Mouse (Mus musculus) limb, embryonic 12.5 days (tissue): Measurements from ENCODE around the gene Fdxr. TPM values are rescaled to one million over a fixed set of nuclear protein-coding genes. Genes with fewer than 3 reads are reported as not detected.
A peak's percentile ranks its signal among the peaks of the same experiment; 100 is the strongest.

ENCODE experiments used
- ATAC-seq: fragments of 200-750 bp; cut with Nextera tagmentation; 2 replicates; pipeline ENCODE4 v1.8.0; 2017; ENCODE audit warnings: low read depth, moderate TSS enrichment; ENCODE audit not compliant: insufficient number of reproducible peaks, insufficient read depth, low FRiP score, low TSS enrichment
- H3K27ac ChIP-seq: fragments of 300-500 bp; sonication (generic); 2 replicates; pipeline ENCODE4 v1.5.1; 2016; ENCODE audit warnings: mild to moderate bottlenecking, moderate library complexity
- H3K27me3 ChIP-seq: fragments of 300-500 bp; sonication (generic); 2 replicates; pipeline ENCODE4 v1.6.1; 2016; ENCODE audit warnings: mild to moderate bottlenecking, moderate library complexity
- H3K36me3 ChIP-seq: fragments of 300-500 bp; sonication (generic); 2 replicates; pipeline ENCODE4 v1.6.1; 2016; ENCODE audit warnings: mild to moderate bottlenecking, moderate library complexity
- H3K4me1 ChIP-seq: fragments of 300-500 bp; sonication (generic); replicated peaks from 2 replicates; pipeline ENCODE4 v1.6.1; 2016
- H3K4me2 ChIP-seq: fragments of 300-500 bp; sonication (generic); 2 replicates; pipeline ENCODE4 v1.6.1; 2016; ENCODE audit warnings: mild to moderate bottlenecking, moderate library complexity
- H3K4me3 ChIP-seq: fragments of 300-500 bp; sonication (generic); replicated peaks from 2 replicates; pipeline ENCODE4 v1.5.1; 2016; ENCODE audit warnings: mild to moderate bottlenecking
- H3K9ac ChIP-seq: fragments of 300-500 bp; sonication (generic); replicated peaks from 2 replicates; pipeline ENCODE4 v1.6.1; 2016; ENCODE audit warnings: mild to moderate bottlenecking, moderate library complexity
- H3K9me3 ChIP-seq: fragments of 300-500 bp; sonication (generic); 2 replicates; pipeline ENCODE4 v1.6.1; 2016; ENCODE audit warnings: mild to moderate bottlenecking, moderate library complexity
- WGBS: fragments of 180-500 bp; shearing (Covaris S2); methylation state at CpG from one replicate; pipeline ENCODE4 v1.1.7; 2016; 5-methylcytosine and 5-hydroxymethylcytosine counted together
- polyA plus RNA-seq: library from polyadenylated mRNA; unstranded; fragments of >200 nt; fragmentation: Nextera tagmentation; extraction: Ambion mirVana; gene quantifications from 2 replicates; pipeline ENCODE4 v1.2.1, GENCODE M21; 2016

The Fdxr gene
- polyA plus RNA-seq, 1 experiment from 2014 or later: 16.1 TPM

DNA sequence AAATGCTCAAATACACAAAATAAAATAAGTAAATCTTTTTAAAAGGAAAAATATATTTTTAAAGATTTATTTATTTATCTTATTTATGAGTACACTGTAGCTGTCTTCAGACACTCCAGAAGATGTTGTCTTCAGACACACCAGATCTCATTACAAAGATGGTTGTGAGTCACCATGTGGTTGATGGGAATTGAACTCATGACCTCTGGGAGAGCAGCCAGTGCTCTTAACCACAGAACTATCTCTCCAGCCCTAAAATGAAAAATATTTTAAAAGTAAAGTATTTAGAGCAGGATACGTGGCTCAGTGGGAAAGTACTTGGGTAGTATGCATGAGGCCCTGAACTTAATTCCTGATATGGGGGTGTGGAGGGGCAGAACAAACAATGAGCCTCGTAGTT is 24.5 kb upstream of the Fdxr start:
- Histone ChIP-seq H3K9ac (no peak overlapping the region), H3K4me3 (no peak overlapping the region), H3K4me2 (no peak overlapping the region), H3K36me3 (no peaks in the 10 kb centered on the region), H3K27ac (no peak overlapping the region), H3K4me1 (peaks cover 11% of the 10 kb centered on the region), H3K9me3 (0 out of 2 replicates have a peak, but pooled peaks cover 6% of the 10 kb centered on the region), H3K27me3 (peaks cover 60% of the 10 kb centered on the region)
- 88% methylated on average over 2 of the region's 2 CpGs for WGBS
- ATAC-seq: no peak

DNA sequence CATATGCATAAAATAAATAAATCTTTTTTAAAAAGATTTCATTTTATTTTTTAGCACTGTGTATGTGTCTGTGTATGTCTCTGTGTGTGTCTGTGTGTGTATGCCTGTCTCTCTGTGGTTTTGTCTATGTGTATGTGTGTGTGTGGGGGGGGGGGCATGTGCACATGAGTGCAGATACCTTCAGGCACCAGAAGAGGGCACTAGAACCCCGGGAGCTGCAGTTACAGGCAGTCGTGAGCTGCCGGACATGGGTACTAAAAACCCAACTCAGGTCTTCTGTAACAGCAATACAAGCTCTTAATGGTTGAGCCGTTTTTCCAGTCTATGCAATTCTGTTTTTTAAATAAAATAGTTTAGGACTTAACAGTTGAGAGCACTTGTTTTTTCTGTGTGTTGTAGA is 23.9 kb upstream of the Fdxr start:
- peaks cover 61% of the 10 kb centered on the region for H3K27me3 ChIP-seq
- WGBS: 80% methylated on average over 4 of the region's 4 CpGs
- ATAC-seq: no peak
- H3K27ac ChIP-seq: no peak overlapping the region
- no peak overlapping the region for H3K4me2 ChIP-seq
- no peaks in the 10 kb centered on the region for H3K36me3 ChIP-seq
- H3K9me3 ChIP-seq: 0 out of 2 replicates have a peak, but pooled peaks cover 6% of the 10 kb centered on the region
- H3K4me3 ChIP-seq: no peak overlapping the region
- no peak overlapping the region for H3K9ac ChIP-seq
- peaks cover 11% of the 10 kb centered on the region for H3K4me1 ChIP-seq

DNA sequence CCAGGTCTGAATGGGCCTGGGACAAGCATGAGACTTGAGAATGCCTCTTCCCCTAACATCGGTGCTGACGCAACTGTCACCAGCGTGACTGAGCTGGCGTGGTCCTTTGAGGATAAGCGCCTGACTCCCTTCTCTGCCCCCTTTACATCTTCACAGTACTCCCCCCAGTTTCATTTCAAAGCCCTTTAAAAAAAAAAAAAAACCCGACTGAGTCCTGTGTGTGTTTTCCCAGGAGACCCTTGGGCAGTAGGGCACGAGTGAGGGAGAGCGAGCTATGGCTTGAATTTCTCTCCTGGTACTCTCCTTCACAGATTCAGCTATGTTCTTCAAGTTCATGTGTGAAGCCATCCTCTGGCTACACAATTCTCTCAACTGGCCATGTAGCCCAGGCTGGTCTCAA is 21.3 kb upstream of the Fdxr start:
- H3K9ac ChIP-seq: no peak overlapping the region

DNA sequence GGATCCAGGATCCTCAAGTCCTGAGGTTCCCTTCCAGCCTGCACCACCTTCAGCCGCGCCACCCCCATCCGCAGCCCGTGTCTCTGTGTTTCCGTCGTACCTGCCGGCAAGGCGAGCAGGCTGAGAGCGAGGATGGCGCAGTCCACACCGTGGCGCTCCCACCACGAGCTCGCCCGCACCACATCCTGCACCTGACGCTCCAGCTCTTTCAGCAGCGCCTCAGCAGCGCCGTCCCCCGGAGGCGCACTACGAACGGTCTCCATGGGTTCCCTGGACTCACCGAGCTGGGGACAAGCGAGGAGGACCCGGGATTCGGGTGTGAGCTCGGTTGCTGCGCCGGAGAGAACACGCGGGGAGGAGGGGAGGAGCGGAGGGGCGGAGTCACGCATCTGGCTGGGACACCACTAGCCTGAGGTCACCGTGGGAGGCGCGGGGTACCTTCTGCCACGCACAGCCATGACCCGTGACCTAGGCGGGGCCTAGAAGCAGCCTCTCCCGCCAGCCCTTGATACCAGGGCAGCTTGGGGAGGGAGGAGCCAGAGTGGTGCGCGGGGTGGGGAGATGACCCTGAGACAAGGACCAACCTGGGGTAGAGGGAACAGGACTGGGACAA is 20.5 kb upstream of the Fdxr start, which contains the start of gene Fads6:
Fads6 (minus strand) TSS at position 450 of the 613 bp plus-strand sequence.
- peak within 1 kb of the TSS; percentile 45 for H3K9ac ChIP-seq
- H3K27ac ChIP-seq: no peak within 1 kb of the TSS
- 0 out of 2 replicates have a peak, but pooled peaks cover 6% of the 10 kb centered on the region for H3K9me3 ChIP-seq
- no peaks in the 10 kb centered on the region for H3K36me3 ChIP-seq
- peak within 1 kb of the TSS; percentile 82 for H3K4me2 ChIP-seq
- under 1% methylated on average over 44 of the region's 44 CpGs for WGBS
- H3K4me3 ChIP-seq: peak within 1 kb of the TSS; percentile 48
- ATAC-seq: peak; percentile 56; the same call in 1 of the 2 replicates
- H3K27me3 ChIP-seq: peaks cover 51% of the 10 kb centered on the region
- H3K4me1 ChIP-seq: peaks cover 11% of the 10 kb centered on the region

More for the DNA sequence above, 21.3 kb upstream of the Fdxr start:
- Histone ChIP-seq H3K36me3 (no peaks in the 10 kb centered on the region), H3K9me3 (0 out of 2 replicates have a peak, but pooled peaks cover 6% of the 10 kb centered on the region), H3K4me2 (no peak overlapping the region), H3K4me3 (no peak overlapping the region), H3K27me3 (peaks cover 50% of the 10 kb centered on the region), H3K4me1 (peaks cover 11% of the 10 kb centered on the region), H3K27ac (no peak overlapping the region)
- WGBS: 53% methylated on average over 8 of the region's 8 CpGs
- ATAC-seq: no peak

DNA sequence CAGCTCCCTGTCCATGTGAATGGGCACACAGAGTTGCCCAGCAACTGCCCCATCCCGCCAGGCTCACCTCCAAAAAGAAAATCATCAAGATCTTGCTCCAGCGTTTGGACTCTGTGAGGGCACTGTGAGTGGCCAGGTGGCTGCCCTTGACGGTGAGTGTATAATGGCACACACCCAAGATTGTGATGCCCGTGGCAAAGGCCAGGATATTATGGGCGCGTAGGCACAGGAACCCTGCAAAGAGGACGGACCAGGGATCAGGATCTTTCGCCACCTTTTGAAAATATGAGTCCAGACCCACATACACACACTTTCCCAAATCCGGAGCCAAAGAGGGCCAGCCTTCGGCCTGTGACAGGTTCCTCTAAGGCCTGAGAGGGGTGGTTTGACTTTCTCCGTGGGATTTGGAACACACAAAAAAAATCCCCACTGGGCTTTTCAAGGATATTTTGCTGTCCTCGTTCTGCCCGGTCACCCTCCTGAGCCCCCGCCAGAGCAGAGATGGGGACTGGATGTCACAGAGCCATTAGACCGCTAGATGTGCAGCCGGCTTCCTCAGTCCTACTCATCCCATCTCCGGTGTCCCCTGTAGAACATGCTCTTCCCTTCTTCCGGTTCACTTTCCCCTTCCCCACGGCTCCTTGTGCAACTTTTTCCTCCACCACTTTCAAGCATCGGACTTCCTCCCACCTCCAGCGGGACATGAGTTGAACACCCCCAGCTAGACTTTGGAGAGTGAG is 19.8 kb upstream of the Fdxr start:
- peak overlapping the region; percentile 48 for H3K4me3 ChIP-seq
- no peaks in the 10 kb centered on the region for H3K36me3 ChIP-seq
- peaks cover 11% of the 10 kb centered on the region for H3K4me1 ChIP-seq
- peak overlapping the region; percentile 45; the same call in 1 of the 2 replicates for H3K9ac ChIP-seq
- no peak overlapping the region for H3K27ac ChIP-seq
- 60% methylated on average over 21 of the region's 21 CpGs for WGBS
- H3K9me3 ChIP-seq: 0 out of 2 replicates have a peak, but pooled peaks cover 6% of the 10 kb centered on the region
- no peak for ATAC-seq
- peak overlapping the region; percentile 82 for H3K4me2 ChIP-seq
- H3K27me3 ChIP-seq: peaks cover 51% of the 10 kb centered on the region

DNA sequence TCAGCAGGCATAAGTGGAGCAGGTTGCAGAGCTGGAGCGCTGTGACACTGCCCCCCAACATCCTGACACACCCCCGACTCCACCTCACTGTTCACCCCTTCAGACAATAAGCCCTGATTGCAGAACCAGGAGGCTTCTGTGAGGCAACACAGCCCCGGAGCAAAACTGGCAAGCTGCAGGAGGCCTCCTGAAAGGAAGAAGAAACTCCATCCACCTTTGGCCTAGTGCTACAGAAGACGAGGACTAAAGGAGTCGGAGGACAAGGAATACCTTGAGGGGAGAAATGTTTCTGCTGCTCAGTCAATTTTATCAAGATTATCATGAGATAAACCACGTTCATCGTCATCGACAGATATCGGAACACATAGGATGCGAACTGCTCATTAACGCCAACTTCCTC is 19.1 kb upstream of the Fdxr start:
- Histone ChIP-seq H3K4me1 (peaks cover 11% of the 10 kb centered on the region), H3K4me2 (no peak overlapping the region), H3K9ac (no peak overlapping the region), H3K36me3 (no peaks in the 10 kb centered on the region), H3K27me3 (peaks cover 51% of the 10 kb centered on the region), H3K9me3 (0 out of 2 replicates have a peak, but pooled peaks cover 4% of the 10 kb centered on the region), H3K27ac (no peak overlapping the region), H3K4me3 (no peak overlapping the region)
- 85% methylated on average over 11 of the region's 11 CpGs for WGBS
- no peak for ATAC-seq

DNA sequence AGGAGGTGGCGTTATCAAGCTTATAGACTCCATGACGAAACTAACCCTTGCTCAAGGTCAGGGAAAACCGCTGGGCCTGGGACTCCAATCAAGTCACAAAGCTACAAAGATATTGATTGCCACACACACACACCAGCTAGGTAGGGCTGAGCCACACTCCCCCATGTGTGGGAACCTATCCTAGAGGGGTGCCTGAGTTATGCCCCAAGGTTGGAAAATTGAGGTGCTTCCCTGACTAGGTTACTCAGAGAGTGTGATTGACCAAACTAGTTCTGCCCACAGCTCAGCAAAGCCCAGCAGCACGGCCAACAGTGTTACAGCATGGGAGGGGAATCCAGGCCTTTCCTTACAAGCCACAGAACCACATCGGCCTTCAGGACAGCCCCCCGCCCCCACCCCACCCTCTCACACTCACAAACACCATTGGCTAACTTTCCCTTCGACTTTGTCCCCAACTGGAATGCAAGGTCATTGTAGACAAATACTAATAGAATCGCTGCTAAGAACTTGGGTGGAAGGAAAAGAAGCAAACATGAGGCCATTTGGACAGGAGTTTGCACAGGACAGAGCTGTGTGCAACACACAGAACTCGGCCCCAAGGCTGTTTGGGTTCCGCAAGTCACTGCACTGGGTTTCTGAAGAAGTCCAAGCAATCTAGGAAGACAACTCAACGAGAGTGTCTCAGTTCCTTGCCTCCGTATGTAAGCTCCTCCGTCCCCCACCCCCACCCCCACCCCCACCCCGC is 16.0 kb upstream of the Fdxr start:
- Histone ChIP-seq H3K36me3 (no peaks in the 10 kb centered on the region), H3K9ac (no peak overlapping the region), H3K4me1 (peaks cover 11% of the 10 kb centered on the region), H3K4me3 (no peak overlapping the region), H3K27me3 (peaks cover 28% of the 10 kb centered on the region), H3K9me3 (no peaks in the 10 kb centered on the region), H3K4me2 (no peak overlapping the region), H3K27ac (no peak overlapping the region)
- no peak for ATAC-seq
- WGBS: 67% methylated on average over 14 of the region's 14 CpGs

DNA sequence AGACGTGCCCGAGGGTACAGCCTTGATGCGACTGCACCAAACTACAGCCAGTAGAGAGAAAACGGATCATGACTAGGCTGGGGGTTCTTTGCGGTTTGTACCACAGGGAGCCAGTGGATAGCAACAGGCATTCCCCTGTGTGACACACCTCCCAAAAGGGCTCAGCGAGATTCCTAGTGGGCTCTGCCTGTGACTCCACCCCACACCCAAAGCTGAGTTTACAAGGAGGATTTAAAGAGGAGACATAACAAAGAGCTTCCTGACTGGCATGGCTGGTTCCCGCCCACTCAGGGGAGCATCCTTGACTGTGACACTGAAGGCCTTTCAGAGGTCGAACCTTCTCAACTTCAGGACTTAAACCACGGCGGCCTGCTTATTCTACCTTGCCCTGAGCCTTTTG is 14.7 kb upstream of the Fdxr start:
- ATAC-seq: no peak
- Histone ChIP-seq H3K9me3 (no peaks in the 10 kb centered on the region), H3K36me3 (no peaks in the 10 kb centered on the region), H3K27ac (no peak overlapping the region), H3K4me2 (no peak overlapping the region), H3K4me3 (no peak overlapping the region), H3K4me1 (no peaks in the 10 kb centered on the region), H3K9ac (no peak overlapping the region), H3K27me3 (peaks cover 15% of the 10 kb centered on the region)
- WGBS: 76% methylated on average over 10 of the region's 10 CpGs

DNA sequence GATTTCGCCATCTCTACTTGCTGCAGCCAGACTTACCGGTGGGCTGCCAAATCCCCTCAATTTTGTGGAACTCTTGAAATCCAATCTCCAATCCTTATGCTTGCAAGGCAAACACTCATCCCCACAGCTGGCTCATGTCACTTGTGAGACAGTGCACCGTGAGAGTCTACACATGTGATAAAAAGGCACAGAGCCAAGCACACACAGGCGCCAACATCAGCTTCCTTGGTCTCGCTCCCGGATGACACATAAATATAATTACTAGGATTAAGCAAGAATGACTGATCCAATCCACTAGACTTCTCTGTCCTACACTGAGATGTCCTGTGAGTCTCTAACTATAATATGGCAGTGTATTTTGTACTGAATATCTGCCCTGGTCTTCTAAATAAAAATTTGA is 14.1 kb upstream of the Fdxr start:
- Histone ChIP-seq H3K9me3 (no peaks in the 10 kb centered on the region), H3K27ac (no peak overlapping the region), H3K9ac (no peak overlapping the region), H3K4me1 (no peaks in the 10 kb centered on the region), H3K4me2 (no peak overlapping the region), H3K36me3 (no peaks in the 10 kb centered on the region), H3K27me3 (peaks cover 9% of the 10 kb centered on the region), H3K4me3 (no peak overlapping the region)
- 88% methylated on average over 6 of the region's 6 CpGs for WGBS
- no peak for ATAC-seq

DNA sequence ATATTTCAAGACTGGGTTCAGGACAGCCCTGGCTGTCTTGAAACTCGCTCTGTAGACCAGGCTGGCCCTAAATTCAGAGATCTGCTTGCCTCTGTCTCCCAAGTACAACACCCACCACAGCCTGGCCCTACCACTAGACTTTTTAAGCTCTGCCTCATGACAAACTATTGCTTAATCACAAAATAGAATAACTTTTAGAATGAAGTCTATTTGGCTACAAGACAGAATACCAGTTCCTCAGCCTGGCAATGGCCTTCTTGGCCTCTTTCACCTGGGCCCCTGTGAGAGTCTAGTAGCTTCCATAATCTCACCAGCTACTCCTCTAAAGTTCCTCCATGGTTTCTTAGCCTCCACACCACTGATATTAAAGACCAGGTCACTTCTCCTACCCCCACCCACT is 13.5 kb upstream of the Fdxr start:
- Histone ChIP-seq H3K4me3 (no peak overlapping the region), H3K4me2 (no peak overlapping the region), H3K36me3 (no peaks in the 10 kb centered on the region), H3K4me1 (no peaks in the 10 kb centered on the region), H3K9ac (no peak overlapping the region), H3K27ac (no peak overlapping the region), H3K9me3 (no peaks in the 10 kb centered on the region), H3K27me3 (peaks cover 4% of the 10 kb centered on the region)
- ATAC-seq: no peak
- WGBS: 79% methylated on average over 1 of the region's 1 CpGs

DNA sequence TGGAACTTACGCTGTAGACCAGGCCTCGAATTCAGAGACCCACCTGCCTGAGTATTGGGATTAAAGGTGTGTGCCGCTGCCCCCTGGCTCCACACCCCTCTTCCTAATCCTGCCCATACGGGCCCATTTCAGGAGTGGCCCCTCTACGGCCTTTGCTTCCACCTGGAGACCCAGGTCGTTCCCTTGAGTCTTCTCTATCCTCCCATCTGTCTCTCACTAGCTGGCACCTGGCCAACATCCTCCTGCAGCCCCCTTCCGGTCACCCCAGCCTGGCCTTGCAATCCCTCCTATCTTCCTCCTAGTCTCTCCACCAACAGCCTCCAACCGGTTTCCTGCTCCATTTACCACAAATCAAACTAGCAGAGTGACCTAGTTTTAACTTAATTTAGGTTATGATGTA is 13.0 kb upstream of the Fdxr start:
- Histone ChIP-seq H3K9me3 (no peaks in the 10 kb centered on the region), H3K9ac (no peak overlapping the region), H3K4me1 (no peaks in the 10 kb centered on the region), H3K36me3 (no peaks in the 10 kb centered on the region), H3K4me3 (no peak overlapping the region), H3K27me3 (peaks cover 4% of the 10 kb centered on the region), H3K4me2 (no peak overlapping the region), H3K27ac (no peak overlapping the region)
- ATAC-seq: no peak; the same call in 1 of the 2 replicates
- WGBS: 80% methylated on average over 8 of the region's 8 CpGs
